Comparison of ENCODE assay signal across 14 mouse cellular contexts in the genomic region with DNA sequence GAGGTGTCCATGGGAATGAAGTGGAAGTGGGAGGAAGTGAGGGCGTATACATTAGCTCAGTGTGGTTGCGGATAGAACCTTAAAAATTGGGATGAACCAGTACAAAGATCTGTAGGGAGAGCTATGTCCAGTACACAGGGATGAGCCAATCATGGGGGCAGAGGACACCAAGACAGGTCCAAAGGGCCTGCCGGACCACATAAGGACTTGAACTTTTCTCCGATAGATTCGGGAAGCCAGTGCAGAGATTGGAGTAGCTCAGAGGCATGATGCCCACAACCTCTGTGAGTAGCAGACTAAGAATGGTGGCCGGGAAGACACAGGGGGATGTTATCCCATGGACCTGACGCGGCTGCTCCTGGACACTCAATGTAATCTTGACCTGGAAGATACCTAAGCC.
"Had no signal": no experiment of that assay in that cellular context is flagged by ENCODE, and none has a peak within 500 bp of the region (broad histone marks: within the 10 kb centered on the region; RNA-seq: fewer than 3 reads in every experiment).

No protein-coding gene starts in this region.

- H3K4me3 ChIP-seq: limb, embryonic 15.5 days; liver, embryonic 12.5 days; midbrain, embryonic 12.5 days; myocyte; neural tube, embryonic 12.5 days had no signal

- DNase-seq: kidney, adult 11 months; kidney, adult 9 months; kidney, postnatal 10 days; left cerebral cortex, postnatal 4 days; lung, embryonic 14.5 days; lung, postnatal 10 days; lung, postnatal 4 days; right cerebral cortex, postnatal 25 days; thymus, postnatal 36 days had no signal

- H3K27ac ChIP-seq: liver, embryonic 12.5 days had no signal

- H3K9ac ChIP-seq: limb, embryonic 15.5 days; liver, embryonic 12.5 days; lung, embryonic 14.5 days; midbrain, embryonic 12.5 days; neural tube, embryonic 12.5 days had no signal

- H3K9me3 ChIP-seq: limb, embryonic 15.5 days; liver, embryonic 12.5 days; neural tube, embryonic 12.5 days had no signal

- H3K36me3 ChIP-seq: limb, embryonic 15.5 days; liver, embryonic 12.5 days; midbrain, embryonic 12.5 days; neural tube, embryonic 12.5 days had no signal
